Mouse (Mus musculus): Measurements from ENCODE around the gene Tnfsf4.

Tnfsf4 gene

DNA sequence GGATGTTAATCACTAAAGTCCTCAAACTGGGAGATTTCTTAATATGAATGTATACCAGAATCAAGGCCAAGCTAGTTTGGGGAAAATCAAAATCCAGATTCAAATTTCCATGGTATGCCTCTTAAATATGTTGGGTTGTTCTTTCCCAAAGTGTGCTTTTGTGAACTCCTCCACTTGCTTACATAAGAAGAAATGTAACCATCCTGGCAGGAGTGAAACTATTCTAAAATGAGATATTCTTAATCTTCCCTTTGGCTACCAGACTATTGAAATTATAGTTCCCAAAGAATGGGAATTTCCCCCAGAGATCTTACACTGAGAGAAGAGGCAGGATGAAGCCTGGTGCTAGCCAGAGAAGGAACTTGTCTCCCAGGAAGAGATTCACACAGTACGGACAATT is 57.0 kb downstream of the Tnfsf4 start:
- DNase-seq (ENCODE audit: low read depth, low spot score), result no peak

DNA sequence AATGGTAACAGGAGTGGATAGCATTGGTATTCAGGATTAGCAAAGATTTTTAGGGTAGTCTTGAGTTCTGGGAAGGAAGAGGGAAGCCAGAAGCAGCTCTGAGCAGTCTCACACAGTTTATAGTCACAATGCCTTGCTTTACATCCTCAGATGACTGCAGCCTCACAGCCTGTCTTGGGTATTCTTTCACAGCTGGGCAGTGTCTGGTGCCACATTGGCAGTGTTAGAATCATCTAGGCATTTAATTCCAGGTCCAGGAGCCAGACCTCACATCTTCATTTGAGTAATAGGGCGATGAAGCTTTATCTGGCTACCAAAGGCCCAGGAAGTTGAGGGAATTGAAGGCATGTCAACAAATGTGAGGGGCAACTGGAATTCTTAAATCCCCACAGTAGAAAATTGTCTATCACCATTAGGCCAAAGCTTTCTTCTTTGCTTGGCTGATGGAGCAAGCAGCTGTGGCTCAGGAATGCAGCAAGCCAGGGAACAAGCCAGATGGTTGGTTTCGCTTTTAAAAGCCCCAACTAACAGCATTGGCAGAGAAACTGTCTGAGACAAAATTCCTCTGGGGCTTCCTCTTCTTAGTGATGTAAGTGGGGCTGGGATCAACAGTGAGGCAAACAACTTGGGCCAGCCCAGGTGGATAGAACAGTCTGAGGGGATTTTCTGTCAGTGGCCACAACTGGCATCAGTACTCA is 68.3 kb downstream of the Tnfsf4 start:
- DNase-seq (ENCODE audit: low read depth, low spot score), result no peak

Data from R1 (cell line).